24 mouse cellular contexts compared by ENCODE assay signal in the genomic region with DNA sequence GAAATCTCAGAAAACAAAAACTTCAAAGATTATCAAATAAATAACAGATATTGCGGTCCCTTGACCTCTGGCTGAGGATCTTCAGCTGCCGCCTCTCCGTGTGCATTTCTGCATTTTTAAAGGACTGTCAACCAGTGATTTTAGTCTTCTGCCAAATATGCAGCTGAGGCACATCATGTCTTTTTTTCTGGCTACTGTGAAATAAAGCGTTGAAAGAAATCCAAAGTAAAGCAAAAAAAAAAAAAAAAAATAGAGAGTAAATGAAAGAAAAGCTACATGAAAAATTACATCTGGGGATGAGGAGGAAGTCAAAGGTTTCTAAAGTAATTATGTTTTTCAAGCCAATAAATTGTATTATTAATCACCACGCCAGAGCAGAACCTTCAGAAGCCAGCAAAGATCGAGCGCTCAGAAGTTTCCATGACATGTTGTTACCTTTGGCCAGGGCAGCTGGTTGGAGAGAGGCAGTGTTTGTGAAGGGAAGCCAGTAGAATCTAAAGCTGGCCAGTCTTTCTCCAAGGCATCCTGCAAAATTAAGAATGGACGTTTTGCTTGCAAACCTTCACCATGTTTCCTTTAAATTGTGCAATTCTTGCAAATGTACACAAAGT.
A peak's percentile ranks its signal among the peaks of the same experiment; 100 is the strongest.
DNase-seq lines count a peak whose midpoint lies in the region; ATAC-seq lines count a peak whose summit lies in the region.
"Had no signal": no experiment of that assay in that cellular context is flagged by ENCODE, and none has a peak within 500 bp of the region (broad histone marks: within the 10 kb centered on the region; RNA-seq: fewer than 3 reads in every experiment).

No protein-coding gene starts in this region.

- no peaks in the 10 kb centered on the region for H3K27me3 ChIP-seq in midbrain, embryonic 11.5 days (ENCODE audit: control insufficient read depth, insufficient read depth, low read length)
- no peaks in the 10 kb centered on the region for H3K27me3 ChIP-seq in midbrain, embryonic 13.5 days
- no peaks in the 10 kb centered on the region for H3K27me3 ChIP-seq in kidney, embryonic 16.5 days (ENCODE audit: insufficient read depth, low read length)
- H3K27me3 ChIP-seq: forebrain, embryonic 12.5 days; heart, embryonic 13.5 days; hindbrain, embryonic 13.5 days; liver, embryonic 15.5 days had no signal

- H3K27ac ChIP-seq in midbrain, embryonic 11.5 days (ENCODE audit: low read depth, low read length) = no peak overlapping the region
- H3K27ac ChIP-seq in midbrain, embryonic 13.5 days = no peak overlapping the region
- H3K27ac ChIP-seq in kidney, embryonic 16.5 days (ENCODE audit: low read length) = peak overlapping the region; percentile 51
- H3K27ac ChIP-seq: forebrain, embryonic 12.5 days; heart, embryonic 13.5 days; hindbrain, embryonic 13.5 days; layer of hippocampus, adult 2 months; limb, embryonic 10.5 days; liver, embryonic 15.5 days; macrophage; midbrain, embryonic 10.5 days had no signal

- no peaks in the 10 kb centered on the region for H3K4me1 ChIP-seq in midbrain, embryonic 11.5 days (ENCODE audit: control insufficient read depth, insufficient read depth, low read length)
- H3K4me1 ChIP-seq in midbrain, embryonic 13.5 days (replicated peaks) = no peaks in the 10 kb centered on the region
- H3K4me1 ChIP-seq in kidney, embryonic 16.5 days (ENCODE audit: insufficient read depth, low read length) = no peaks in the 10 kb centered on the region
- H3K4me1 ChIP-seq: forebrain, embryonic 12.5 days; heart, embryonic 13.5 days; hindbrain, embryonic 13.5 days; limb, embryonic 10.5 days; liver, embryonic 15.5 days; midbrain, embryonic 10.5 days had no signal

- 79% methylated on average over 8 of the region's 8 CpGs for WGBS in midbrain, embryonic 11.5 days
- 80% methylated on average over 8 of the region's 8 CpGs for WGBS in midbrain, embryonic 13.5 days
- WGBS in kidney, embryonic 16.5 days = 48% methylated on average over 8 of the region's 8 CpGs

- ATAC-seq in midbrain, embryonic 11.5 days (ENCODE audit: low FRiP score) = no peak
- ATAC-seq in midbrain, embryonic 13.5 days = no peak
- peak; percentile 84 for ATAC-seq in kidney, embryonic 16.5 days (ENCODE audit: low FRiP score, low TSS enrichment)
- ATAC-seq: activated CD4-positive, CD25-positive, alpha-beta regulatory T cell, adult 4 months; inflammation-experienced regulatory T-cells, adult 6 months; lung, postnatal 0 days had no signal

- H3K4me3 ChIP-seq in midbrain, embryonic 11.5 days (ENCODE audit: low read depth, low read length) = no peak overlapping the region
- no peak overlapping the region for H3K4me3 ChIP-seq in midbrain, embryonic 13.5 days (replicated peaks)
- H3K4me3 ChIP-seq in kidney, embryonic 16.5 days (ENCODE audit: low read length) = no peak overlapping the region
- H3K4me3 ChIP-seq: forebrain, embryonic 12.5 days; heart, embryonic 13.5 days; hindbrain, embryonic 13.5 days; layer of hippocampus, adult 2 months; limb, embryonic 10.5 days; liver, embryonic 15.5 days; midbrain, embryonic 10.5 days had no signal

- no peak overlapping the region for H3K9ac ChIP-seq in midbrain, embryonic 11.5 days (ENCODE audit: low read length)
- H3K9ac ChIP-seq in midbrain, embryonic 13.5 days (replicated peaks) = no peak overlapping the region
- no peak overlapping the region for H3K9ac ChIP-seq in kidney, embryonic 16.5 days (replicated peaks; ENCODE audit: low read length)
- H3K9ac ChIP-seq: forebrain, embryonic 12.5 days; heart, embryonic 13.5 days; hindbrain, embryonic 13.5 days; liver, embryonic 15.5 days had no signal

- H3K4me2 ChIP-seq in midbrain, embryonic 11.5 days = no peak overlapping the region
- H3K4me2 ChIP-seq in midbrain, embryonic 13.5 days (replicated peaks) = no peak overlapping the region
- no peak overlapping the region; the same call in 1 of the 2 replicates for H3K4me2 ChIP-seq in kidney, embryonic 16.5 days (replicated peaks; ENCODE audit: low read depth, low read length)
- H3K4me2 ChIP-seq: forebrain, embryonic 12.5 days; heart, embryonic 13.5 days; hindbrain, embryonic 13.5 days; liver, embryonic 15.5 days had no signal

- H3K36me3 ChIP-seq in midbrain, embryonic 11.5 days (ENCODE audit: control insufficient read depth, insufficient read depth, low read length) = no peaks in the 10 kb centered on the region
- no peaks in the 10 kb centered on the region for H3K36me3 ChIP-seq in midbrain, embryonic 13.5 days
- no peaks in the 10 kb centered on the region for H3K36me3 ChIP-seq in kidney, embryonic 16.5 days (ENCODE audit: insufficient read depth, low read length)
- H3K36me3 ChIP-seq: forebrain, embryonic 12.5 days; heart, embryonic 13.5 days; hindbrain, embryonic 13.5 days; limb, embryonic 10.5 days; liver, embryonic 15.5 days; midbrain, embryonic 10.5 days had no signal

- peak; percentile 20 for DNase-seq in embryo, embryonic 11 days
- DNase-seq in embryo, embryonic 10 days (ENCODE audit: low spot score) = no peak
- peak; percentile 62 for DNase-seq in midbrain, embryonic 11.5 days (ENCODE audit: low spot score, missing footprints)
- DNase-seq in kidney, postnatal 4 days = peak; percentile 54 to 58
- DNase-seq in neural tube, embryonic 10.5 days (ENCODE audit: extremely low spot score, low spot score) = no peak
- DNase-seq in thymus, adult 18-20 months = no peak
- DNase-seq: adrenal gland, adult 8-10 months; cerebellum, adult 18-20 months; cerebellum, postnatal 25 days; liver; thymus, postnatal 36 days had no signal

- no peaks in the 10 kb centered on the region for H3K9me3 ChIP-seq in midbrain, embryonic 11.5 days (ENCODE audit: control insufficient read depth, low read length)
- H3K9me3 ChIP-seq in midbrain, embryonic 13.5 days = no peaks in the 10 kb centered on the region
- H3K9me3 ChIP-seq in kidney, embryonic 16.5 days (ENCODE audit: low read length) = no peaks in the 10 kb centered on the region
- H3K9me3 ChIP-seq: forebrain, embryonic 12.5 days; heart, embryonic 13.5 days; hindbrain, embryonic 13.5 days; limb, embryonic 10.5 days; liver, embryonic 15.5 days; midbrain, embryonic 10.5 days had no signal

Comparison
In these comparisons a context has a peak if more than half of its experiments do, and no peak if none do; other contexts are left out.
1. DNase-seq: peak in embryo, embryonic 11 days (single experiment), midbrain, embryonic 11.5 days (single experiment) and kidney, postnatal 4 days (2 of 2); none in embryo, embryonic 10 days (single experiment), neural tube, embryonic 10.5 days (single experiment) and thymus, adult 18-20 months (0 of 2).